Mouse (Mus musculus) adrenal gland, postnatal 25 days (tissue): Measurements from ENCODE around the gene Heatr5a. TPM values are rescaled to one million over a fixed set of nuclear protein-coding genes. Genes with fewer than 3 reads are reported as not detected.

ENCODE experiments used
- DNase-seq: peaks from one replicate; pipeline ENCODE4 v3.0.0; 2021; ENCODE audit warnings: mixed read lengths
- total RNA-seq: library from RNA; stranded (reverse); gene quantifications from 2 replicates; pipeline ENCODE4 v1.2.3, GENCODE M21; 2021

Gene Heatr5a
- total RNA-seq, 1 experiment from 2014 or later = 24.4 TPM

DNA sequence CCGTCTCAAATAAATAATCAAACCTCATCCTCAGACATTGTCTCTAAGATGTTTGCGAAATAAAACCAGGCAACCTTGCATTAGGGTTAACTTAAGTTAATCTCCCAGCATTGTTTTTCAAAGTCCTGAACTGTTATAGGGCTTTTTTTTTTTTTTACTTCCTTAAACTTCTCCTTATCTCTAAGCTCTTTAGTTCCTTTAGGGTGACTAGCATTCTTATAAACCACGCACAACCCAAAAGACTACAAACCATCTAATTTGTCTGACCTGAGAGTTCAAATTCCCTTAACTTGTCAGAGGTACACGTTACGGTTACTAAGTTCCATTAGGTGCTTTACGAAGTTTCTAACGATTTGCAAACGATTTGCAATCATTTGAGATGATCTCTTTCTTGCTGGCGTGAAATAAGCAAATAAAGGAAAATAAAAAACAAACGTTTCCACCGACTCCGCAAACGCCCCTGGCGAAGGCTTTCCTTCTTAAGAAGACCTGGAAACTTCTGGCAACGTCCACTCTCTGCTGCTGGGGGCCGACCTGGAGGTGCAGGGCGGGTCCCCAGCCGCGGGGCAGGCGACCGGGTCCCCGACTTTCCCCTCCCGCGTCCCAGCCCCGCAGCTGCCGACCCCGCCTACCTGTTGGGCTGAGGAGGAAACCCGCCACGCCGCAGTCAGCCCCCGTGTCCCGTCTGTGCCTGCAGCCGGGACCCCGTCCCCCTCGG is 610 bp downstream of the Heatr5a start:
- DNase-seq = peak; percentile 52

DNA sequence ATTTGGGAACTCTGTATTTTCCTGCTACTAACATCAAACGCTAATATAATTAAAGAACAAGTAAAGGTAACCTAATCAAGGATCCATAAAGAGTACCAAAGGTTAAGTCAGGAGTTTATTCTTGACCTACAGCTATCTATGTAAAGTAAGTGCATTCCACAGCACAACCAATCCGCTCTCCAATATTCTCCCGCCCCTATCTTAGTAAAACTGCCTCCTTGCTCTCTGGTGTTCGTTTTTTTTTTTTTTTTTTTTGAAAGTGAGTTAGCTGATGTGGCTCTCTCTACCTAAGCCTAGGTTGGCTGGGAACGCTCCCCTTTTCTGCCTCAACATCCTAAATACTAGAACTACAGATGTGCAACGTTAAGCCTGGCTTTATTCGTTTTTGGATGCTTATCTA is 1.2 kb downstream of the Heatr5a start:
- DNase-seq = no peak

DNA sequence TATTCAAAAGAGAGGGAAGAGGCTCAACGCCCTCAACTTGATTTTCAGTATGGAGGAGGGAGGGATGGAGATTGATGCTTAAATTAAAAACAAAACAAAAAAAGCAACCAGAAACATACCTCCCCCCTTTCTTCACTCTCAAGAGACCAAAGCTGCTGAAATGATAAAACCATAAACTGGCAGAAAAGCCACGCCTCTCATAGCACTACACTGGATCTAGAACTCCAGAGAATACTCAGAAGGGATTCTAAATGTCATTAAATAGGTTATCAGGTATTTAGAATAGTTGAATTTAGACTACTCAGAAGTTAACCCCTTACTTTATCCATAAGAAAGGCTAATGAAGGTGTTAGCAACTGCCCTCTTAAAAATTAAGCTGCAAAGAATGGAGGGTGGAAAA is 2.0 kb downstream of the Heatr5a start:
- DNase-seq = no peak

DNA sequence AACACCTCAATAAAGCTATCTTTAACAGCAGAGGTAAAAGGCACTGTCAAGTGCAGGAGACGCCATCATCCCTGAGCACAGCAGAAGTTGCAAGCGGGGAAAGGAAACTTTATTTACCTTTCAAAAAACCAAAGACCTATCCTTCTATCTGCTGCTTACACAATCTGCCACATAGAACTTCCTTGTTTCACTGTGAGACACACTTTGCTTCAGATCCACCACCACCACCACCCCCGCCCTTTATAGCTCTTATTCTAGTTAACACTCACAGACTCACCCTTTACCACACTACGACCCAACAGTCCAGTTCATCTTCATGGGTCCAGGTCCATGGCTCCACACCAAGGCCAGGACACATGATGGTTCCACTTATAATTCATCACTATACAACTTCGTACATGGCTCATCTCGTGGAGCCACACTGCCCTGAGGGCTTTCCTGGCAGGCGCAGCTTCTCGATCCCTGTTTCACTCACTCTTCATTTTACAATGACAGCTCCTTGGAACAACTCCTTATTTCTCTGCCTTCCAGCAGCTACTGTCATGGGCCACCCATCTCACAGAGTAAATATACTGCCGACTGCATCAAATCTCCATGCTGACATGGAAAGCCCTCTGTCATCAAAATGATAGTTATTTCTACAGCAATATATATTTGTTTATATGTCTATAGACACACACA is 3.1 kb downstream of the Heatr5a start:
- DNase-seq = no peak

DNA sequence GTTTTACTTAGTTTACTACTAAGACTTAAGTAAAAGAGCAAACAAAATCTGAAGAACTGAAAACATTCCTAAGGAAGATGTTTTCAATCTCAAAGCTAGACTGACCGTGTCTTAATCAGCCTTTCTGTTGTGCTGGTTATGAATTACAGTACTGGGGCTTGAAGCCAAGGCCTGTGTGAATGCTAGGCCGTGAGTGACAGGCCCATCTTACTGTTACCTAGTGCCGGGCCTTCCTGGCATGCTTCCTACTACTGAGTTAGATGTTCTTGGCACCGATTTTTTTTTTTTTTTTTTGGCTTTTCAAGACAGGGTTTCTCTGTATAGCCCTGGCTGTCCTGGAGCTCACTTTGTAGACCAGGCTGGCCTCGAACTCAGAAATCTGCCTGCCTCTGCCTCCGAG is 13.5 kb downstream of the Heatr5a start:
- DNase-seq = no peak

DNA sequence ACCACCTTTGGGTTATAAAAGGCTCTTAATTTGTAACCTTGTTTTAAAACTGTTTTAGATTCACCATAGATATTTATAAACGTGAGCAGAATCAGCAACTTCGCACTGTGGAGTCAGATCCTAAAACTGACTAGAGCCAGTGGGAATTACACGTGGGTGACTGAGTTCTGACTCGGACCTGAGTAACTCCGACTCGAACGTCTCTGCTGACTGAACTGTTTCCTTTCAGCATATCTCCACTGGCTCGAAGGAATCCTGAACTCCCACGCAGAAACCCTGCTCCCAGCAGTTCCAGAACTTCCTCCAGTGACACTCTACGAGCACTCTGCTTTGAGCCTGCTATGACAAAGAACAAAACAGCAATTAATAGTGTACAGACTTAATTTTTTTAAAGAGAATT is 18.8 kb downstream of the Heatr5a start:
- DNase-seq = no peak

DNA sequence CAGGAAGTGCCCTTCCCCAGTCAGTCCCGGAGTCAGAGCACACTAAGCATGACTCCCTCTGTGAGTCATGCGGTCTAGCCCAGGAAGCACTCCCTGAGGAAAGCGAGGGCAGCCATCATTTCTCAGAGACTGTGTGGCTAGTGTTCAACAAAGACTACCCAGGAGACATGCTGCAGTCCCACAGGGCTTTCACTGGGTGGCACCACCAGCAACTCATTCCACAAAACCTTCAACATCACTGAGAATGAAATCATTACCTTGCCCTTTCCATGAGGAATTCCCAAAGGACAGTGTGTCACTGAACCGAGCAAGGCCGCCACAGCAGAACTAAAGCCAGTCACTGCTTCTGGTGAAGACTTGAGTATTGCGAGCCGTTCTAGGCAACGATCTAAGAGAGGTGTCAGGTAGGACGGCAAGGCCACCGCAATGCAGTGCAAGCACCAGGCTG is 23.6 kb downstream of the Heatr5a start:
- DNase-seq = peak; percentile 38

DNA sequence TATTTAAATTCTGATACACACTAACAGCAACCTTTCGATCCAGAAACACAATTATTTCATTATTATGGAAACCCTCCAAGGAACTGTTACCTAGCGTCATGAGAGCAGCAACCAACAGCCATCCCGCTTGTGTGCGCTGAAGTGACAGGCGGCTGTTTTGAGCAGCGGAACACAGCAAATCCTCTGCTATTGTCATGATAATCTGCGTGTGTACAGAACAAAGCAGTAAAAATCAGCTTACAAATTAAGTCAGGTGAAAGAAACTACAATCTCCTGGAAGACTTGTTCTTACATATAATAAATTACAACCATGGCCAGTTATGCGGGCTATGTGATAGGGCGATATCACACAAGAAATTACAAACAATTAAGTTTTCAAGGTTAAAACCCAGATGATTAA is 25.8 kb downstream of the Heatr5a start:
- DNase-seq = no peak

DNA sequence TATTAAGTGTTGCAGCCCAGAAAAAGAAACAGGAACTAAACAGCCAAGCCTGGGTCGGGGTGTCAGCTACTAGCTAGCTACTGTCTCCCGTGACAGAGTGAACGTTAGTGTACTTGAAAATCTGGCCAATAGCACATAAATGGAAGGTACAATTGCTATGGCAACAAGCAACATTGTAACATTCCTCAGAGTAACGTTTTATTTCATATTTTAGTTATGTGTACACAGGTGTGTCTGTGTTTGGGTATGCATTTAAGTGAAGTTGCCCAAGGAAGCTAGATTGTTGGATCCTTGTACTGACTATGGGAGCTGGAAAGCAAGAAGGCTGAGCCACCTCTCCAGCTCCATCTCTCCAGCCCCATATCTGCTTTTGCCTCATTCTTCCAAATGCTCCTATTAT is 31.3 kb downstream of the Heatr5a start:
- no peak for DNase-seq

DNA sequence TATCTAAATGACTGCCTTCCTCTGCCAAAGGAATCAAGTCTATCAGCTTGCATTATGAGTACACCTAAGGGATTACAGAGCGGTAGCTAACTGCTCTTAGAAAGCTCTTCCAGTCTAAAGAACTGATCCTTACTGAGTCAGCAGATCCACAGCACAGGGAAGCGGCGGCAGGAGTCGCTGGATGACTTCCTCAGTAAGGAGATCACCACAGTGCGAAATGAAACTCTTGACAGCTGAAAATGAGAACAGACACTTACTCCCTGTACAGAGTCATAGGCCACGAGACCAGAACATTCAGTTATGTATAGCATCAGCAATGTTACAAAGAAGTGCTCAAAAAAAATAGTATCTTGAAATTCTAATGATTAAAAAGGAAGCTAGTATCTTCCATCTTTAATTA is 33.2 kb downstream of the Heatr5a start:
- no peak for DNase-seq

DNA sequence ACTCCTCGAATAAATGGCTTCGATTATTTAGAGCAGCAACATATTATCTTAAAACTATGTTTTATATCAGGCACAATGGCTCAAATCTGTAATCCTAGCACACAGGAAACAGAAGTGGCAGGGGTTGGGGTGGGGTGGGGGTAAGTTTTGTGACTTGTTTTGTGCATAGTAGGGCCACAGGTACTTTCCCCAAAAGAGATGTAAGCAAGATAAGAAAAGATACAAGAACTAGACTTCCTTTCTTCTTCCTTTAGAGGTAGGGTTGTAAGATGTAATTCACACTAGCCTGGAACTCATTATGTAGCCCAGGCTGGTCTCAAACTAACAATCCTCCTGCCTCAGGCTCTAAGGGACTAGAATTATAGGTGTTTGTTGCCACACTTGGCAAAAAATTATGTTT is 41.5 kb downstream of the Heatr5a start:
- no peak for DNase-seq

DNA sequence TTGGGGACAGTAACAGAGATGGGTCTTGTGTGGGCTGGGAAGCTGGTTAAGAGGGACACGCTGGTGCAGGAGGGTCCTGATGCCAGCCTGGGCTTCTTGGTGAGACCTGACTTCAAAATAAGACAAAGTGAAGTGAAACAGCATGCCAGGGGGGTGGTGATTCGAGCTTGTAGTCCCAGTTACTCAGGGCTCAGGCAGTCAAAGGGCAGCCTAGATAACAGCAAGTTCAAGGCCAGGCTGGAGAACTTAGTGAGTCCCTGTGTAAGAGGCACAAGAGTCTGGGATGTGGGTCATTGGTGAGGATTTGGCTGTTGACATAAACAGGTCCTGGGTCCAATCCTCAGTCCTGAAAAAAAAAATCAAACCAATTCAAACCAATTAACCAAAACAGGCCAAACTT is 53.9 kb downstream of the Heatr5a start:
- peak; percentile 7 for DNase-seq

DNA sequence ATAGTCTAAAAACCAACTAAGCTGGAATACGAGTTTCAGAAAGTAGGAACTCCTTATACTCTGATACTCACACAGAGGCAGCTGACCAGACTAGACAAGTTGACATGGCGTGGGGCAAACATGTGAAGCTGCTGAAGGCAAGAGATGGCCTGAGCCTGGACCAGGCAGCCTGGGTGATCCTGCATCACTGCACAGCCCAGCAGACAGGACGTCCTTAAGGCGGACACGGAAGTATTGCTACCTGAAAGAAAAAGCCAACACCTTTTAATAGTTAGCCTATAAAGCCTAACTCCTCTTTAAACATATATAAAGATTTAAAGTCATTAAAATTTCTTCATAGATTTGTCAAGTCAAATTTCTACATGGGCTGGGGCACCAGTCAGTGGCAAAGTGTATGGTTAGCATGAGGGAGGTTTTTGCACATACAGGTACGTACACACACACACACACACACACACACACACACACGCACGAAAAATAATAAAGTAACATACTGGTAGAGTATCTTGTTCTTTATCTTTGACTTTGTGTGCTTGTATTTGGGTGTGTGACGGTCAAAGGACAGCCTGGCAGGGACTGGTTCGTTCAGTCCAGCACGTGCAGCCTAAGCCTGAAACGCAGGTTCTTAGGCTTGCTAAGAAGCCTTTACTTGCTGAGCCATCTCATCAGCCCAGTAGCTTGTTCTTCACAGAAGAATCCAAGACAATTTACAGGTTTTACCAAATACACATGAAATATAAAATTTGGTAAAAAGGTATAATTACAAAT is 56.0 kb downstream of the Heatr5a start:
- no peak for DNase-seq

DNA sequence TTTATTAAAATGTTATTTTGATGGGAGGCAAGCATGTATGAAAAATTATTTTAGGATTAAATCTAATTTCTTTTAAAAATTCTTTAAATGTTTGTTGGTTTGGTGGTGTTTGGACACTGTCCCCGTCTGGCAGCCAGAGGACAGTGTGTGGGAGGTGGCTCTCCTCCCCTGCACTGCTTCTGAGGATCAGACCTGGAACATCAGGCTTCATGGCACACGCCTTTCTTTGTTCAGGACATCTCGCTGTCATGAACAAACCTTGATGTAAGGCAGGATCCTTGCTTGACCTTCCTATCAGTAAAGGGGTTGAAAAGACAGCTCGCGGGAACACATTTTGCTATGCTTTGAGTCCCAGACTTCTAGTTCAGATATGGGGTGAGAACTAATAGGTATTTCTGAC is 61.9 kb downstream of the Heatr5a start:
- no peak for DNase-seq

DNA sequence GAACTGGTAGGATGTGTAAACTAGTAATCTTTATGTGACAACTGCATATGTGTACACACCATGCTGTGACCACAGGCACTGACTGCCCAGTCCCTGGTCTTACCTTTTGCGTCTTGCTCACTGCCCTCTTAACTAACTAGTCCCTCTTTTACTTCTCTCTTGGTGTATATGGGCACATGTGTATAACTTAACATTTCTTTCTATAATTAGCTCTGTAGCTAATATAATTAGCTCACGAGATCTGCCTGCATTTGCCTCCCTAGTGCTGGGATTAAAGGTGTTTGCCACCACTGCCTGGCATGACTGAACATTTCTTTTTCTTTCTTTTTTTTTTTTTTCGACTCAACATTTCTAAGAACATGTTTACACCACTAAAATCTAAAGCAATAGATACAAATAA is 63.6 kb downstream of the Heatr5a start:
- DNase-seq = no peak

DNA sequence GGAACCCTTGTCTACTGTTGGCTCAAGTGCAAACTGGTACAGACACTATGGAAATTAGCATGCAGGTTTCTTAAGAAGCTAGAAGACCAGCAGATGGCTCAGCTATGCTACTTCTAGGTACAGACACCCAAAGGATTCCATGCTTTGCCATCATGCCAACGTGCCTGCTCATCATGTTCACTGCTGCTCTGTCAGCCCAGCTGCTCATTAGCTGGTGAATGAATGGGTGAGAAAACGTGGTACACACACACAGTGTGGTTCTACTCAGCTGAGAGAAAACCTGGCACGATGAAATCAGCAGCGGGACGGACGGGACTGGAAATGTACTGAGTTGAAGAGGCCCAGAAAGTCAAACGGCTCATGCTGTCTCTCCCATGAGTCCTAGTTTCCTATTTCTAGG is 70.6 kb downstream of the Heatr5a start:
- DNase-seq = no peak

DNA sequence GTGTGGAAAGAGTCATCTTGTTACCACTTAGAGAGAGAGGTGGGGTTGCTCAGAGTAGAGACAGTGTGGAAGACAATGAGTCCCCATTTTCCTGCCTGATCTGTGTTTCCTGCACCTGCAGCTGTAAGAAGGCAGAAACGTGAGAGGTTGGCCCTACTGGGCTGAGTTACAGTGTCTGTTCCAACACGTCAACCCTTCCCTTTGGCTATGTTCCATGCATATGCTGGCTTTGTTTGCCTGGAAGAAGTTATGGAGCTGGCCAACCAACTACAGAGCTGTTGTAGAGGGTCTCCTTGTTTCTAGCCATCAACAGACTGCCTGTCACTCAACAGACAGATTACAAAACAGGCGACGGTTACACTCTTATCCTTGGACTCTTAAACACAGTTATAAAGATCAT is 74.2 kb downstream of the Heatr5a start:
- DNase-seq = no peak

DNA sequence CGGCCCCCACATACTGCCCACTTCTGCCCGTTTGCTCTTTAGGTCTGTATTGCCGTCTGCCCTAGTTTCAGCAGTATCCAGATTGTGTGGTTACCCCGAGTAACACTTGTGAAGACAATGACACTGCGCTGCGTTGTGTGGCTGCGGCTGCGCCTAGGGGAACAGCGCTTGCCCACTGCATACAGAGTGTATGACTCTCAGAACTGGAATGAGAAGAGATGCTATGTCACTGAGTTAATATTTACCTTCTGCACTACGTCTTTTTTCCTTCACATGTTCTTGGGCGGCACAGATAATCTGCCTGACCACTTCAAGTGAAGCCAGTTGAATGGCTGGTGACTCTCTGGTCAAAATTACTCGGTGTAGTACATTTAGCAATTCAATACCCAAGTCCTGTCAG is 82.5 kb downstream of the Heatr5a start:
- DNase-seq = no peak

DNA sequence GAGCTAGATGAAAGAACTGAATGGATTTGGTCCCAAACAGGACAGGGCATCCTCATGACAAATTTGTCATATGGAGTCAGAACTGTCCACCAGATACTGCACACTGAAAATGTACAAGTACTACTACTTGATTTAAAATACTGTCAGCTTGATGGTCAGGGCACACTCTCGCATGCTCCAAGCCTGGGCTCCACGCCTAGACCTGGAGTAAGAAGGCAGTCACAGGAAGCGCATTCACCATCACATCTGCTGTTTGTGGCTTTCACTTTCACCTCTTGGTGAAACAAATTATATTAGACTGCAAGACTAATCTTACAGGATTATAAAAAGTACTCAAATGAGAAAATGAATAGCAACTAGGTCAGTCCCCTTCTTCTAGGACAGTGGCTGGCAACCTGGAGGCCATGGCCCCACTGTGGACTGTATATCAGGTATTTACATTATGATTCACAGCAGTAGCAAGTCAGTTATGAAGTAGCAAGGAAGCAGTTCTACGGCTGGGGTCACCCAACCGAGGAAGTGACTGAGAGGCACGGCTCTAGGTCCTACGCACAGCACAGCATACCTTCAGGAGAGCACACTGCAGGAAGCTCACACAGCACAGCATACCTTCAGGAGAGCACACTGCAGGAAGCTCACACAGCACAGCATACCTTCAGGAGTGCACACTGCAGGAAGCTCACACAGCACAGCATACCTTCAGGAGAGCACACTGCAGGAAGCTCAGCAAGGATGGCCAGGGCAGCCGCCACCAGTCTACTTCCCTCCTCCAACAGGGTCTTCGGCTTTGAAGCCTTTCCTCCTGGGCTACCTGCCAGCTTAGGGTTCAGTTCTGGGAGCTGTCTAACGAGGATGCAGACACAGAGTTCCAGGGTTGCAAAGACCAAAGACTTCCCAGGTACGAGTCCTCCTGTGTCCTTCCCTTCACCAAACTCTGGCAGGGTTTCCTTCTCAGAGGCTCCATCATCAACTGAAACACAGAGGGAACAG is 83.5 kb downstream of the Heatr5a start:
- no peak for DNase-seq

DNA sequence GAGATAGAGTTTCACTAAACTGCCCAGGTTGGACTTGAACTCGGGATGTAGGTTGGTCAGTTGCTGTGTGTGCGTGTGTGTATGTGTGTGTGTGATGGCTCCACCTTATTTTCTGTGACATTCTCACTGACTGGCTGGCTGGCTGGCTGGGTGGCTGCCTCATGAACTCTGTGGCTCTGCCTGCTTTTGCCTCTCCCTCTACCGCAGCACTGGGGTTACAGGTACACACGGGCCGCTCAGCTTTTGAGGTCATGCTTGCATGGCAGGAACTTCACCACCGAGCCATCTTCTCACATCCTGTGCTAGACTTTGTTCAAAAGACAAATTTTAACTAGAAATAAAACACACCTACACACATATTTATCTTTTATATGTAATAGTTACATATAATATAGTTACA is 84.8 kb downstream of the Heatr5a start:
- DNase-seq = no peak

DNA sequence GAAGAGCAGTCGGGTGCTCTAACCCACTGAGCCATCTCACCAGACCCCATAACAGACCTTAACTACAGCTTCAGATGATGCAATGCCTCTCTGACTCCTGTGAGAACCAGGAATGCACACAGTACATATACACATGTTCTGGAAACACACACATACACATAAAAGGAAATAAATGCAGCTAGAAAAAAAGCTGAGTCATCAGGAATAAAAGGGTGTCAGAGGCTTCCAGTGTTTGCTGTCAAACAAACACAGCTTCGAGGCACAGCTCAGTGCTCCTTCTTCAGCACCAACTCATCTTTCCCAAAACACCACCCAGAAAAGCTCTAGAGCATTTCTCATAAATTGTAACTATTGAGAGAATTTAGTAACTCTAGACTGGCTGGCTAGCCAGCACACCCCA is 86.3 kb downstream of the Heatr5a start:
- no peak for DNase-seq

DNA sequence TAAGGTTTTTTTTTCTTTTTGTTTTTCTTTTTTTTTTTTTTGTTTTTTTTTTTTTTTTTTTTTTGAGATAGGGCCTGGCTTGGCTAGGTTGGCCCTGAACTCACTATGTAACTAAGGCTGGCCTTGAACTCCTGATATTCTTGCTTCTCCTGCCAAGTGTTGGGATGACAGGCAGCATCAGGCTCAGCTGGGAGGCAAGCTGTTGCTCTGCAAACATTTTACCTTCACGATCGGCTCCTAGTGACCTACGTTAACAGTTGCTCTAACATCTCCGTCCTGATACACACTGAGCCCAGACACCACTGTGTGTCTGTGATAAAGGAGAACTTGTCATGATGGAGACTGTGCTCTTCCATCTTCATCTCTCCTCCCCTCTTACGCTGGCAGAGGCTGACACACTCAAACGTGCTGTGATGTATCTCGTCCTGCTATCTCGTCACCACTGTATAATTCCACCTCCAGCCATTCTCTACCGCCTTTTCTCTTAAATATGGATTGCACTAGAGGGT is 87.8 kb downstream of the Heatr5a start:
- DNase-seq = no peak
